Mouse (Mus musculus) ES-Bruce4 (cell line): ENCODE results near the gene Foxp1.

ENCODE experiments used
- CTCF ChIP-seq: IDR thresholded peaks from one replicate; pipeline ENCODE4 v1.8.1; 2011; ENCODE audit warnings: low read depth, low read length
- EP300 ChIP-seq: IDR thresholded peaks from 2 replicates; pipeline ENCODE4 v1.6.1; 2011; ENCODE audit warnings: low read depth, low read length; ENCODE audit not compliant: insufficient read depth

- TF ChIP-seq CTCF: no peak
- no peak for TF ChIP-seq EP300
Observed at GRCm38 (mm10) chr6:99377716-99378115, 144.8 kb downstream of the Foxp1 start.
